Mouse (Mus musculus) heart, adult 9 months (tissue): ENCODE data around the gene Fgd3.

Experiments used
- DNase-seq, 2 experiments: peaks; one replicate each; pipeline ENCODE4 v3.0.0; 2022; ENCODE audit warnings: low spot score in 2 of 2

Gene Fgd3

GRCm38 (mm10) chr13:49341831-49342722 is 22.0 kb upstream of the Fgd3 start:
- peak in 1 of 2 experiments; percentile 28 for DNase-seq

GRCm38 (mm10) chr13:49341012-49341830 is 21.1 kb upstream of the Fgd3 start, which contains the start of gene Bicd2:
Bicd2 (plus strand) TSS chr13:49341585.
- DNase-seq: peak; percentile 97

DNA sequence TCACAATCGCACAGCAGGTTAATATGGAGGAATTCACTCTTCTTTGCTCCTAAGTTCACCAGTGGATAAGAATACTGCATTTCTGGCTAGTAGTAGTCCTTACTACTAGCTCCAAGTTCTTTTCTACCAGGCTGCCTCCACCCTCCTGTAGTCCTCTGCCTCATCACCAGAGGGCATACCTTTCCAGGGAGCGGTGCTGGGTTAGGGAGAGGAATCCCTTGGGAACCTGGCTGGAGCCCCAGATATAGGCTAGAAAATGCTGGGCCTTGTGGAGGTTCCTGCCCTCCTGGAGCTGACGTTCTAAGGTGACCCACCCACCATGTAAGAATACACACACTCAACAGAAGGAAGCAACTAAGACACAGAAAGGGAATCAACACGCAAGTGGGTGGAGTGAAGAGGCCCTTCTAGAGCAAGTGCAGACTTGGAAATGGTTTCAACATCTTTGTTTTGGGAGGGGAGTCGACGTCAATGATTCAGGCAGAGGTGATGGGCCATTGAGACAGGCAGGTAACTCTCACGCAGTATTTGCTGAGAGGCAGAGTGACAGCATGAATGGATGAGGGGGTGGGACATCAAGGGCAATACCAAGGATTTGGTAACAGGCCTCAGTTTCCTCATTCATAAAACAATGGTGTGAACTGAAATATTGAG is 18.9 kb upstream of the Fgd3 start:
- peak; percentile 61 to 65 for DNase-seq

DNA sequence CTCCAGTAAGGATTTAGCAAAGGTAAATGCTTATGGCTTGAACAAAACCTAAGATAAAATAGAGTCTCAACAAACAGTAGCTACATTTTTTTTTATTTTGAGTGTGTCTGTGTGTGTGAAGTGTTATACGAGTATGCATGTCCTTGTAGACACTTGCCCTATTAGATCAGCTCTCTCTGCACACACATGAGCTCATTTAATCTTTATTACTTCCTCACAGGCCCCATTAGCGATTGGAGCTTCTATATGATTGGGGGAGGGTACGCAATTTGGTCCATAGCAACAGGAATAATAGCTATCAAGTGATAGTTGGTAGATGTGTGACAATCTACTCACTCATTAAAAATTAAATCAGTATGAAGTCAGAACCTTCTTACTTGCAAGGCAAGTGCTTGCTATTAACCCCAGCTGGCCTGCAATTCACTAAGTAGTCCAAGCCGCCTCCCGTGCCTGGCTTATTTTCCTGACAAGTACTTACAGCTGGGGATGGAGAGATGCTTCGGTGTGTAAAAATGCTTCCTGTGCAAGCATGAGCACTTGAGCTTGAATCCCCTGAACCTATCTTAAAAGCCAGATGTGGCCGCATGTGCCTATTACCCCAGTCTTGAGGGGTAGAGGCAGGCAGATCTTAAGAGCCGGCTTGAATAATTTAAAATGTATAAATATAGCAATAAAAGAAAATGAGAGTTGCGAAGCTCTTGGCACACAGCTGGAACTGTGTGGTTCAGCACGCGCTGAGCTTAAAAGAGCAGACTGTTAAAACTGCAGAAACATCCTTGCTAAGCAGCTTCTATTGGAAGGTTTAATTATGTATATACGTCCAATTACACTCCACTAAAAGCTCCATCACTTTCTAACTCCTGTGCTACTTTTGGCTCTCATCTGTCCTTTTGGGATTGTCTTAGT is 15.2 kb upstream of the Fgd3 start:
- DNase-seq: no peak

- DNase-seq: no peak
Observed at GRCm38 (mm10) chr13:49333250-49333649, 13.1 kb upstream of the Fgd3 start.

GRCm38 (mm10) chr13:49328101-49328500 is 8.0 kb upstream of the Fgd3 start:
- DNase-seq: no peak

DNA sequence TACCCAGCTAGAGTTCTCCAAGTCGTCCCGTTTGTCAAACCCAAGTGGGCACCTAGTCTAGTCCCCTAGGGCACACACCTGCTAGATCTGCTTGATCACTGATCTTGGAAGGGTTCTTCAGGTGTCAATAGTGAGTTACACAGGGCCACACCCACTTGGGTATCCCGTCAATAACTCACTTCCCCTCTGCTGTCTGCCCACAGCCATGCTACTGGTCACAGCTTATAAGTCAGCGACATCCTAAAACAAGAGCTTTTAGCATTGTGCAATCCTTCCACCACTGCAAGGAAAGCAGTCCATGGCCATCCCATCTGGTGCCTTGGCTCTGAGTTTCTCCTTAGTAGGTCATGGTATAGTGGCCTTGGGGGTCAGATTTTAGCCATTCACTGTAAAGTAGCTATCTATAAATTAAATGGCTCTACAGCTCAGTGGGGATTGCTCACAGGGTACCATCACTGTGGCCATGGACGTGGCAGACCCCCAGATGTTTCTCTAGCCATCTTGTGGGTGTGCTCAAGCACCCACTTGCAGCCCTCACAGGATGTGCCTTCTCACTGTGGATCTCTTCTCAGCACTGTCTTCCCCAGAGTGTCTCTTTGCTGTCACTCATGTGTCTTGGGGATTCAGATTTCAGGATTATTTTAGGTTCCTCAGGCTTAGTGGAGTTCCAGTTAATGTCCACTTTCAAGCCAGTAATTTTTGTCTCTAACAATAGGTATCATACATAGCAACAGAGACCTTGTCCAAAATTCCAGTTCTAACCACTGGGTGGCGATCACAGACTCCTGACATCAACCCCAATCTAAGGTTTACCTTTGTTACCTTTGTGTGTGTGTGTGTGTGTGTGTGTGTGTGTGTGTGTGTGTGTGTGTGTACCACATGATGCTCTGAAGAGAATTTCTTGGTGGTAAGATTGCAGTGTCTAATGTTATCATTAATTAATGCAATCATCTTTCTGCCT is 6.4 kb upstream of the Fgd3 start:
- DNase-seq: peak in 1 of 2 experiments; percentile 42

GRCm38 (mm10) chr13:49324871-49325270 is 4.8 kb upstream of the Fgd3 start:
- DNase-seq: no peak

DNA sequence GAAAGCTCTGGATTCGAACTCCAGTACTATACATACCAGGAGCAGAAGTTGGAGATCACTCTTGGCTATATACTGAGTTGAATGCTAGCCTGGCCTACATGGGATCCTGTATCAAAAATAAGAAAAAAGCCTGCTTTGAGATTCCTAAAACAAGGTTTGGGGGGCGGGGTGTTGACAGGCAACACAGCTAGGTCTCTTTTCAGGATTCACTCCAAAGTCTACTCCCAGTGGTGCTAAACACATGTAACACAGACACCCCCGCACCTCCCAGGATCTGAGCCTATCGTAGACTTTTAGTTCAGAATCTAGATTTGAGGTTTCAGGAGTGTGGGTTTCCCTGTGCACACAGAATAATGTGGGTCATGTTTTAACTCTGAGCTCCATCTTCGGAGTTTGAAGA is 2.6 kb upstream of the Fgd3 start:
- DNase-seq: no peak

GRCm38 (mm10) chr13:49322169-49322568 is 2.1 kb upstream of the Fgd3 start:
- peak in 1 of 2 experiments; percentile 31 for DNase-seq

DNA sequence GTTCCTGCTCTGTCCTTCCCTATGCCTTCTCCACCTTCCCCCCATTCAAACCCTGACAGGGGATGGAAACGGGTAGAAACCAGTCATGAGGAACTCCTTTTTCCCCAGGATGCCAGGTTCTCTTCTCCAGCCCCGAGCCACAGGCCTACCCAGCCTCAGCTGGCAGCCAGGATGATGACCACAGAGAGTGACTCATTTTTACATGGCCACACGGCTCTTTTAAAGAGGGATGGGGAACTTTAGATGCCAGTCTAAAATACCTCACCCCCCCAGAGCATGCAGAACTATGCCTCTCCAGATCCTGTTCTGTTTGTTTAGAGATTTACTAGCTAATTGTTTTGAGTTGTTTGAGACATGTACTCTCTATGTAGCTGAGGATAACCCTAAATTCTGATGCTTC is 1.3 kb upstream of the Fgd3 start:
- DNase-seq: no peak

DNA sequence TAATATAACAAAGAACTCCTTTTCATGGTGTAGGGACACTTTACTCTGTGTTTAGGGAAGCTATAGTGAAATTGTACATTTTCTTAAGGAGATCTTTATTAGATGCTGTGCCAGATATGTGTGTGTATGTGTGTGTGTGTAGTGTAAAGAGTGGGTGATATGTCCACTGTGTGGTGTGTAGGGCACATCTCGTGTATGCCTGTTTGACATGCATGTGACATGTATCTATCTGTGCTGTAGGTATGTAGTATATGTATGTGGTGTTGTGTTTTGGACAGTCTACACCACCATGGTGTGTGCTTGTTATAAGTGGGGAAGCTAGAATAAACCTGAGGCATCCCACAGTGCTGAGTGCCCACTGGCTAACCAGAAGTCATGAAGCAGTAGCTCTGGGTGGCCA is 403 bp upstream of the Fgd3 start:
- no peak for DNase-seq

GRCm38 (mm10) chr13:49317914-49318313 is 2.2 kb downstream of the Fgd3 start:
- DNase-seq: no peak

- no peak for DNase-seq
Observed at GRCm38 (mm10) chr13:49317508-49317907, 2.6 kb downstream of the Fgd3 start.

GRCm38 (mm10) chr13:49316386-49317162 is 3.5 kb downstream of the Fgd3 start:
- DNase-seq: no peak

DNA sequence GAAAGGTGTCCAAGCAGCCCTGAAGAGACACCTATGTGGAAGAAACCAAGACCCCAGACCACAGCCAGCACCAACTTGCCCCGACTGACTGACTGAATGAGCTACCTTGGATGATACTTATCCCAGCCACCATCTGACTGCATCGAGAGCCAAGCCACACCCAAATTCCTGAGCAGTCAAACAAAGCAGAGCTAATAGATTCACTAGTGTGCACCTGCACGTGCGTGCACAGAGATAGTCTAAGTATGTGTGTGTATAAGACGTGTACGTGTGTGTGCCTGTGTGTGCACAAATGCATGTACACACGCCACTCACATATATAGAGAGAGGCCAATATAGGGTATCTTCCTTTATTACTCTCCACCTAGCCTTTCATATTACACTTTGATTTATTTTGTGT is 8.5 kb downstream of the Fgd3 start:
- DNase-seq: no peak

- DNase-seq: no peak
Observed at GRCm38 (mm10) chr13:49309501-49309900, 10.6 kb downstream of the Fgd3 start.

DNA sequence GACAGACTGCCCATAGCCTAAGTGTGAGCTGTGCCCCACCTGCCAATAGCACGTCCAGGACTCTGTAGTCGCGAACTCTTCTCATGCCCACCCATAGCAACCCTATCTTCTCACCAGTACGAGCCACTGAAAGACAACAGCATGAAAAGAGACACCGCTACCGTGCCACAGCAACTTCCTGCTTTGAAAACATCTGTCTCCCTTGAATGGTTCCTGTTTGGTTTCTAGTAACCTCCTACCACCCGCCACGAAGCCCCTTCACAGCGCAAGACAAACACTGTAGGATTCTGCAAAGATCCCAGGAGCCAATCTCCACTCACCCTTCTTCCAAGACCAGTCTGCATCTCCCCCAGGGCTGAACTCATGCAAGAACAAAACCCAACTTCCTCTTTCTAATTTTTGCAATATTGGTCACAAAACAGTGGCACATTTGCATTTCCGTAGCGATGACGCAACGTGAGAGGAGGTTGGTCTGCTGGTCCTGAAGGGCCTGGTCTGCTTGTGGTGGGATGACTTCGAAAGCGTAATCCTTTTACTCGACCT is 11.2 kb downstream of the Fgd3 start:
- DNase-seq: peak; percentile 27 to 67

DNA sequence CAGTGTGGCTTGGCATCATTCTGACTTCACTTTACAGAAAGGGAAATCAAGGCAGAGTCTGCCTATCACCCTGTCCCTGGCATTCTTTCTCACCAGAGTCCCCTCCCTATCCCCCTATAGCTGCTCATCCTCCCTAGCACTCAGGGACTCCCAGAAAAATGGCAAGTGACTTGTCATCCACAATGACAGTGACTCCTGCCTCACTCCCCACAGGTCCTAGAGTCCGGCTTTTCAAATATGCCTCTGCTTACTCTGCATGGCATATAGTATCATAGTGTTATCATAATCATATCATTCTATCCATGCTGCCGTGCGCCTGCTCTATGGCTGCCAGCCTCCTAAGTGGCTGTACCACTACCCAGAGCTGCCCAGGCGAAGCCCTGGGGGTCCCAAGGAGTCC is 11.9 kb downstream of the Fgd3 start:
- DNase-seq: no peak
